Mouse (Mus musculus) ES-Bruce4 (cell line): ENCODE data around the gene Cnnm2. TPM values are rescaled to one million over a fixed set of nuclear protein-coding genes. Genes with fewer than 3 reads are reported as not detected.

Experiments used
- H3K27ac ChIP-seq: 2 replicates; pipeline ENCODE4 v1.5.1; 2012; ENCODE audit warnings: low read length, inconsistent platforms; ENCODE audit not compliant: insufficient read depth
- H3K27me3 ChIP-seq: 2 replicates; pipeline ENCODE4 v1.6.1; 2012; ENCODE audit warnings: mild to moderate bottlenecking, low read length, inconsistent platforms; ENCODE audit not compliant: control insufficient read depth, poor library complexity, insufficient read depth, severe bottlenecking
- H3K36me3 ChIP-seq: 2 replicates; pipeline ENCODE4 v1.6.1; 2012; ENCODE audit warnings: inconsistent platforms, mild to moderate bottlenecking, low read length, moderate library complexity; ENCODE audit not compliant: control insufficient read depth, poor library complexity, insufficient read depth, severe bottlenecking
- H3K4me1 ChIP-seq: one replicate; pipeline ENCODE4 v1.8.1; 2011; ENCODE audit warnings: low read length; ENCODE audit not compliant: control insufficient read depth, insufficient read depth
- H3K4me3 ChIP-seq: 2 replicates; pipeline ENCODE4 v1.5.1; 2011; ENCODE audit warnings: low read depth, mild to moderate bottlenecking, low read length
- H3K9ac ChIP-seq: 2 replicates; pipeline ENCODE4 v1.6.1; 2012; ENCODE audit warnings: low read depth, mild to moderate bottlenecking, inconsistent platforms; ENCODE audit not compliant: poor library complexity, severe bottlenecking
- H3K9me3 ChIP-seq: replicated peaks from 2 replicates; pipeline ENCODE4 v1.6.1; 2012; ENCODE audit warnings: mild to moderate bottlenecking, low read length, inconsistent platforms; ENCODE audit not compliant: control insufficient read depth, poor library complexity, insufficient read depth, severe bottlenecking
- CTCF ChIP-seq: IDR thresholded peaks from one replicate; pipeline ENCODE4 v1.8.1; 2011; ENCODE audit warnings: low read depth, low read length
- EP300 ChIP-seq: IDR thresholded peaks from 2 replicates; pipeline ENCODE4 v1.6.1; 2011; ENCODE audit warnings: low read depth, low read length; ENCODE audit not compliant: insufficient read depth
- POLR2A ChIP-seq: IDR thresholded peaks from one replicate; pipeline ENCODE4 v1.8.1; 2011; ENCODE audit warnings: low read length; ENCODE audit not compliant: insufficient read depth
- polyA plus RNA-seq: library from polyadenylated mRNA; stranded (reverse); fragments of >200 nt; gene quantifications from 2 replicates; pipeline ENCODE4 v1.2.4, GENCODE M21; 2011; ENCODE audit warnings: low read depth; ENCODE audit not compliant: missing spikeins, insufficient read depth, insufficient read length

Cnnm2 gene
- polyA plus RNA-seq, 1 experiment = 14.8 TPM

DNA sequence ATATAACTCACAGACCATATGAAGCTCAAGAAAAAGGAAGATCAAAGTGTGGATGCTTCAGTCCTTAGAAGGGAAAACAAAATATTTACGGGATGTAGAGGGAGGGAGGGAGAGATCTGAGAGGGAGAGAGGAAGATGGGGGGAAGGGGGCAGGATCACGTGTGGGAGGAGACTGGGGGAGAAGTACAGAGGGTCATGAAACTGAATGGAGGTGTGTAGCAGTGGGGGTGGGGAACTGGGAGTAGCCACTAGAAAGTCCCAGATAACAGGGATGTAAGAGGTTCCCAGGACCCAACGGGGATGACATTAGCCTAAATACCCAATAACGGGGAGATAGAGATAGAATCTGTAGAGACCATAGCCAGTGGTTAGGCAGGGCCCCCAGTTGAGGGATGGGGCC, 73.9 kb downstream of the Cnnm2 start:
- TF ChIP-seq CTCF = no peak
- TF ChIP-seq POLR2A = no peak
- TF ChIP-seq EP300 = peak; percentile 62; the same call in 1 of the 2 replicates
- Histone ChIP-seq H3K9me3 (no peaks in the 10 kb centered on the region), H3K27me3 (no peaks in the 10 kb centered on the region), H3K9ac (no peak overlapping the region), H3K4me1 (peaks cover 21% of the 10 kb centered on the region), H3K4me3 (no peak overlapping the region), H3K27ac (peak overlapping the region; percentile 66; the same call in 1 of the 2 replicates), H3K36me3 (no peaks in the 10 kb centered on the region)

DNA sequence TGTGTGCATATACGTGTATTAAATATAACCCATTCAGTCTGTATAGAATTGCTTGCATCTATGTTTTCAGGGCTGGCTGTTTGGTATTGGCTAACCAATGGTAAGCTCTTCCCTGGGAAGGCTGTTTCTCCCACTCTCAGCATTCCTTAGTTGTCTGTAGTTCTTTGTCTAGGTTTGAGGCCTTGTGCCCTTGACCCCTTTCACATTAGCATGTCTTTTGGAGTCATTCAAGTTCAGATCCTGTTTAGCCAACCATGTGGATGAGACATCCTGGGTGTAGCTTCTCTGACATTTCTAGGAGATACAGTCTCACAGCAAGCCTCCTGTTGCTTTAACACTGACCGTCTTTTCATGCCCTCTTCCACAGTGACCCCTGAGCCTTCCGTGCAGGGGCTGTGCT, 74.7 kb downstream of the Cnnm2 start:
- Histone ChIP-seq H3K4me3 (no peak overlapping the region), H3K36me3 (no peaks in the 10 kb centered on the region), H3K9ac (no peak overlapping the region), H3K27ac (peak overlapping the region; percentile 92), H3K4me1 (peaks cover 17% of the 10 kb centered on the region), H3K27me3 (no peaks in the 10 kb centered on the region), H3K9me3 (no peaks in the 10 kb centered on the region)
- peak; percentile 90 for TF ChIP-seq EP300
- TF ChIP-seq CTCF = no peak
- TF ChIP-seq POLR2A = no peak

DNA sequence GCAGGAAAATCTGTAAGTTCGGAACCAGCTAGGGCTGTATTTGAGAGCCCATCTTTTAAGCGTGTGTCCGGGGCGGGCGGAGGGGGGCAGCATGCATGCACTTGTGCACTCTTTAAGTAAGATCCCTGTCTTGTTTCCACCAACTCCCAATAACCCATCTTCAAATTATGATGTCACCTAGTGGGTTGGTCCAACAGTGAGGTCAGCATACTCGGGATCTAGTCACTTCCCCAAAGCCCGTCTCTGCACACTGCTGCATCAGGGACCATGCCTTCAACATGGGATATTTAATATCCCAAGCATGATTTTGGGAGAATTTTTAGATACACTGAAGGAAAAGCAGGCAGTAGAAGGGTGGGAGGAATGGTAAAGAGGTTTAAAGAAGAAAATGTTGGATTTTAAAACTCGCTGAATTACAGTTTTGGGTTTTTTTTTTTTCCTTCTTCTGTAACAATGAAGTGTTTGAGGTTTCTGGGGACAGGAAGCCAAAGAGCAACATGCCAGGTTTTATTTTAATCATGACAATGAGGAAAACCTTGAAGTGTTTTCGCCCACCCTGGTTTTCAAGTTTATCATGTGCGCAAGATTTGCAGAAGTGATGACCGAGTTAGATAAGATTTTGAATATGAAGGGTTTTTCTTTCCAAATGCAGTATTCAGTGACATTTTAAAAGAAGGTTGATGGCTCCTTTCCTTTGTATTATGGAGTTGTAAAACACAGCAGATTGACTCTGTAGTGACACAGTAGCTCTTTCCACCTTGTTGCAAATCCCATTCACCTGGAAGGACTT, 76.1 kb downstream of the Cnnm2 start:
- Histone ChIP-seq H3K27me3 (no peaks in the 10 kb centered on the region), H3K4me1 (peaks cover 15% of the 10 kb centered on the region), H3K27ac (peak overlapping the region; percentile 92; the same call in 1 of the 2 replicates), H3K36me3 (no peaks in the 10 kb centered on the region), H3K9me3 (no peaks in the 10 kb centered on the region), H3K4me3 (no peak overlapping the region), H3K9ac (no peak overlapping the region)
- TF ChIP-seq EP300 (no peak), CTCF (no peak), POLR2A (no peak)

DNA sequence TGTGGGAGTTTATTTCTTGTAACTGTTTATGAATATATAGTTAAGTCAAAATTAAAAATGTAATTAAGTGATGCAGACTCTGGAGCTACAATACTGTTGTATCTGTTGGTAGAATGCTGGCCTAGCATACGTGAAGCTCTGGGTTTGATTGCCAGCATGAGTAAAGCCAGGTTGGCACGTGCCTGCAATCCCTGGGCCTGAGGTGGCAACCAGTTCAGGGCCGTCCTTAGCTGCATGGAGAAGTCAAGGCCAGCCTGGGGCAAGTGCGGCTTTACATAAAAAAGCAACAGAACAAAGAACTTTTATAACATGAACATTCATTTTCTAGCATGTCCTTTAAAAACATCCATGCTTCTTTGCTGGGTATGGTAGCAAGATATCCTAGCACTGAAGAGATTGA, 79.6 kb downstream of the Cnnm2 start:
- H3K9ac ChIP-seq = no peak overlapping the region
- TF ChIP-seq POLR2A = no peak
- TF ChIP-seq EP300 = no peak
- no peak for TF ChIP-seq CTCF
- no peak overlapping the region for H3K4me3 ChIP-seq
- peaks cover 6% of the 10 kb centered on the region for H3K4me1 ChIP-seq
- H3K27me3 ChIP-seq = no peaks in the 10 kb centered on the region
- H3K27ac ChIP-seq = no peak overlapping the region
- no peaks in the 10 kb centered on the region for H3K36me3 ChIP-seq
- H3K9me3 ChIP-seq = no peaks in the 10 kb centered on the region

DNA sequence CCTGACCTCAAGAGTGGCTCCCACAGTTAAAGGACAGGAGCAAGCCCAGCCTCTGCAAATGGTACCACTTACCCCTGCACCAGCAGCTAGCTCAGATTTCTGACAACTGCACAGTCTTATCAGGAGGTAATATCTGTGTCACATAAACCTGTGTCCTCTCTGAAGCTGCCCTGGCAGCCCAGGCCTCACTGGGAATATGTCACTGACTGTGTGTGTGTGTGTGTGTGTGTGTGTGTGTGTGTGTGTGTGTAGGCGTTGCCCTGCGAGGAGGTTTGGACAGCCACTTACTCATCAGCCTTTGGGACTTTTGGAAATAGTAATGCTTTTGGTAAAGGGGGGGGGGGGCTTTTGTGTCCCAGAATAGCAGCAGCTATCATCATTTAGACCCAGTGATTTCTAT, 81.6 kb downstream of the Cnnm2 start:
- Histone ChIP-seq H3K4me1 (peaks cover 1% of the 10 kb centered on the region), H3K9me3 (no peaks in the 10 kb centered on the region), H3K27me3 (no peaks in the 10 kb centered on the region), H3K36me3 (no peaks in the 10 kb centered on the region), H3K9ac (no peak overlapping the region), H3K27ac (no peak overlapping the region), H3K4me3 (no peak overlapping the region)
- TF ChIP-seq EP300 (no peak), POLR2A (no peak), CTCF (no peak)

DNA sequence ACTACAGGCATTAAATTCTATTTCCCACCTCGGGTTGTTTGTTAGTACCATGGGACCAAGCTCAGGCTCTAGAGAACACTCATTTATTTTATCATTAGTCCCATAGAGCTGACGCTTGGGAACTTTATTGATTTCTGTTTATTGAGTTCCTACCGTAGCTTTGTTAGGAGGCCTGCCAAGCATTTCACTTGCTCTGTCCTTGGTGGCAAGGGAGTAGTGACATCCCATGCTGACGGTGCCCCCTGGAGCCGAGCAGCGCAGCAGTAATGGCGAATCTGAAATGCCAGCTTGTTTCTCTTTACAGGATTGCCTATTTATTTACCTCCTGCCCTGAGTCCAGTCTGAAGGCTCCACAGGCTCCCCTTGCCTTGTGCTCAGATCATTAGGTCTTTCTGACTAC, 84.7 kb downstream of the Cnnm2 start:
- Histone ChIP-seq H3K27ac (no peak overlapping the region), H3K9ac (no peak overlapping the region), H3K27me3 (no peaks in the 10 kb centered on the region), H3K9me3 (no peaks in the 10 kb centered on the region), H3K4me3 (no peak overlapping the region), H3K36me3 (no peaks in the 10 kb centered on the region), H3K4me1 (peaks cover 4% of the 10 kb centered on the region)
- no peak for TF ChIP-seq POLR2A
- TF ChIP-seq EP300 = no peak
- no peak for TF ChIP-seq CTCF
